Mouse (Mus musculus) MEL (cell line): Measurements from ENCODE around the gene Qars.

Experiments used
- CHD1 ChIP-seq: IDR thresholded peaks from 2 replicates; pipeline ENCODE4 v1.6.1; 2012; ENCODE audit warnings: low read depth, mild to moderate bottlenecking, inconsistent platforms, low read length, improper control_type of control experiment
- CTCF ChIP-seq, 3 experiments: IDR thresholded peaks in 2 of 3; conservative IDR thresholded peaks in 1 of 3; 2 replicates each; pipeline ENCODE4 v1.5.1; 2011 to 2012; ENCODE audit warnings: low read length in 3 of 3, low read depth in 2 of 3, mild to moderate bottlenecking in 2 of 3, improper control_type of control experiment in 1 of 3, inconsistent platforms in 1 of 3, mixed read lengths in 1 of 3, moderate library complexity in 1 of 3; ENCODE audit not compliant: control insufficient read depth in 1 of 3, insufficient read depth in 1 of 3, poor library complexity in 1 of 3, severe bottlenecking in 1 of 3
- JUND ChIP-seq: IDR thresholded peaks from 2 replicates; pipeline ENCODE4 v1.6.1; 2011; ENCODE audit warnings: low read depth, mild to moderate bottlenecking, improper control_type of control experiment, low read length
- MXI1 ChIP-seq: IDR thresholded peaks from 2 replicates; pipeline ENCODE4 v1.6.1; 2011; ENCODE audit warnings: mild to moderate bottlenecking, low read depth, low read length, improper control_type of control experiment
- POLR2A ChIP-seq, 2 experiments: IDR thresholded peaks; 2 replicates each; pipeline ENCODE4 v1.6.1; 2011 to 2012; ENCODE audit warnings: low read length in 2 of 2, mild to moderate bottlenecking in 2 of 2, control low read depth in 1 of 2, improper control_type of control experiment in 1 of 2, low read depth in 1 of 2, moderate library complexity in 1 of 2; ENCODE audit not compliant: control insufficient read depth in 1 of 2, insufficient read depth in 1 of 2, poor library complexity in 1 of 2
- POLR2AphosphoS5 ChIP-seq: IDR thresholded peaks from 2 replicates; pipeline ENCODE4 v1.6.1; 2012; ENCODE audit warnings: low read depth, borderline replicate concordance, mild to moderate bottlenecking, inconsistent platforms, low read length, moderate library complexity, mixed read lengths
- RAD21 ChIP-seq: IDR thresholded peaks from 2 replicates; pipeline ENCODE4 v1.6.1; 2011; ENCODE audit warnings: mild to moderate bottlenecking, low read depth, low read length, improper control_type of control experiment
- TBP ChIP-seq: IDR thresholded peaks from 2 replicates; pipeline ENCODE4 v1.8.0; 2011; ENCODE audit warnings: low read depth, low read length, improper control_type of control experiment
- USF1 ChIP-seq: IDR thresholded peaks from 2 replicates; pipeline ENCODE4 v1.6.1; 2014; ENCODE audit warnings: low read depth, mild to moderate bottlenecking, inconsistent platforms, low read length, improper control_type of control experiment, moderate library complexity
- ZMIZ1 ChIP-seq: IDR thresholded peaks from 2 replicates; pipeline ENCODE4 v1.6.1; 2012; ENCODE audit warnings: low read depth, mild to moderate bottlenecking, inconsistent platforms, low read length, improper control_type of control experiment, moderate library complexity
- ZNF384 ChIP-seq: IDR thresholded peaks from 2 replicates; pipeline ENCODE4 v1.6.1; 2012; ENCODE audit warnings: low read depth, mild to moderate bottlenecking, inconsistent platforms, low read length, improper control_type of control experiment

- TF ChIP-seq ZMIZ1 (no peak), JUND (no peak), CTCF (IDR thresholded peaks at IDR 0.05 in 2 of 3, conservative IDR thresholded peaks at IDR 0.05 in 1 of 3; ENCODE audit: control insufficient read depth in 1 of 3, insufficient read depth in 1 of 3, low read depth in 2 of 3, low read length in 3 of 3, poor library complexity in 1 of 3, severe bottlenecking in 1 of 3) (no peak), MXI1 (no peak), RAD21 (no peak), ZNF384 (no peak), CHD1 (no peak), POLR2A (IDR thresholded peaks at IDR 0.05; ENCODE audit: control insufficient read depth in 1 of 2, insufficient read depth in 1 of 2, low read depth in 1 of 2, low read length in 2 of 2, poor library complexity in 1 of 2) (no peak), POLR2AphosphoS5 (no peak), USF1 (no peak), TBP (no peak)
Measured at GRCm38 (mm10) chr9:108461675-108462074, 45.8 kb upstream of the Qars start.
